Mouse (Mus musculus): ENCODE results near the gene H2al1i.
"Not testable (repeated sequence)": the region's sequence is repeated elsewhere in the genome, so short reads cannot be mapped to it uniquely, and the experiment has no call there.

DNA sequence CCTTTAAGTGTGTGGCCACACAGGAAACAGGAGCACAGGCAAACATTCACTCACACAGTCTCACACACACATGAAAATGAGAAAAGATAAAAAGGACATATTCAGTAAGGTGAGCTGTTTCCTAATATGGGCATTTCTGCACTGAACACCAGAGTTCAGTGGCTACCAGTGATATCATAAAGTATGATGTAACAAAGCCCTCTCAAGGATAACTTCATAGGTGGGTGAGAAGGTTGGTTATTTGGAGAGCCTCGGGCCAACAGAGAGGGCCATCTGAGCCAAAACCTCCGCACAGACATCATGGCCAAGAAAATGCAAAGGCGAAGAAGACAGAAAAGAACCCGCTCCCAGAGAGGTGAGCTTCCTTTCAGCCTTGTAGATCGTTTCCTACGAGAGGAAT is 3.3 kb upstream of the H2al1i start, which contains the start of gene H2al1h:
- TF ChIP-seq HCFC1 (IDR thresholded peaks at IDR 0.05; ENCODE audit: borderline replicate concordance, insufficient read depth, low read length); CHD2 (IDR thresholded peaks at IDR 0.05; ENCODE audit: low read depth, low read length); ZC3H11A (IDR thresholded peaks at IDR 0.05; ENCODE audit: borderline replicate concordance, low read depth, low read length); ZNF384 (IDR thresholded peaks at IDR 0.05; ENCODE audit: low read depth, low read length): not testable (repeated sequence)

Data from ES-E14 (cell line).